Mouse (Mus musculus) liver, embryonic 14.5 days (tissue): ENCODE data around the gene Vps13c.

Experiments
- CTCF ChIP-seq: IDR thresholded peaks from 2 replicates; pipeline ENCODE4 v1.5.1; 2016; ENCODE audit warnings: antibody characterized with exemption, low read depth, control low read depth
- EP300 ChIP-seq: IDR thresholded peaks from 2 replicates; pipeline ENCODE4 v1.6.1; 2016; ENCODE audit warnings: antibody characterized with exemption, low read depth

DNA sequence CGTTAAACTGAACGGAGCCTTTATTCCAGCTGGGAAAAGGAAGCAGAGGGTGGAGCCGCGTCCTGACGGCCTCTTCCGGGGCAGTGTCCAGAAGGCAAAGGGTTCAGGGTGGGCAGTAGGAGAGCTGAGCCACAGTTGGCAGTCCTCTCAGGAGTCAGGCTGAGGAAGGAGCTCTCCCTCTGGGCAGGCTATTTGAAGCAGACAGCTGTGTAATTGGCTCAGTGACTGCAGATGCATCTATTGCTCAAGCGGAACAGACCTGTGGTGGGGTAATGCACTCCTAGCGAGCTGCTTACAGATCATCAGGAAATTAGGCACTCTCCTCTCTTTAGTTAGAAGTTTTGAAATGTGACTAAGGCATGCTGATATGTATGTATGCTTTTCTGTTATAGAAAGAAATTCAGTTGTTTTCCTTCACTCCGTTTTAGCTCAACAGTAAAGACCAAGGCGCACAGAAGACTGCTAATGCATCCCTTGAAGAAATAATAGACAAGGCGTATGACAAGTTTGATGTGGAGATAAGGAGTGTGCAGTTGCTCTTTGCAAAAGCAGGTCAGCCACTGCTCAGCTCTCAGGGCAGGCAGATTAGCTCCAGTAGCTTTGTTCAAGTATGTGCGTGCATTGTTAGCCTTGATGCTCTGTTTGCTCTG lies 56.6 kb downstream of the Vps13c start:
- TF ChIP-seq EP300, result no peak
- no peak for TF ChIP-seq CTCF
